In genomic region chr5:93043688-93044583, GRCm38 (mm10) we compare ENCODE assay signal across 9 mouse cellular contexts. TPM values are rescaled to one million over a fixed set of nuclear protein-coding genes. Genes with fewer than 3 reads are reported as not detected.
DNase-seq lines count a peak whose midpoint lies in the region; ATAC-seq and TF ChIP-seq lines count a peak whose summit lies in the region.
"Had no signal": no experiment of that assay in that cellular context is flagged by ENCODE, and none has a peak within 500 bp of the region (broad histone marks: within the 10 kb centered on the region; RNA-seq: fewer than 3 reads in every experiment).

No protein-coding gene starts in this region.

- ATAC-seq in heart, embryonic 13.5 days (ENCODE audit: extremely low read depth, insufficient number of reproducible peaks, low FRiP score, low TSS enrichment) = no peak
- 0 out of 2 replicates have a peak, but pooled peaks have one; percentile 11 for ATAC-seq in hindbrain, embryonic 13.5 days (ENCODE audit: low FRiP score)
- no peak for ATAC-seq in liver, embryonic 12.5 days
- ATAC-seq in CD4-positive, CD25-positive, alpha-beta regulatory T cell, adult 4 months = no peak

- no peak overlapping the region for H3K27ac ChIP-seq in heart, embryonic 13.5 days (replicated peaks)
- H3K27ac ChIP-seq in hindbrain, embryonic 13.5 days = no peak overlapping the region
- no peak overlapping the region for H3K27ac ChIP-seq in liver, embryonic 12.5 days
- H3K27ac ChIP-seq in small intestine, adult 2 months (ENCODE audit: insufficient read depth, low read depth, low read length) = peak overlapping the region; percentile 95

- H3K9me3 ChIP-seq in heart, embryonic 13.5 days = no peaks in the 10 kb centered on the region
- H3K9me3 ChIP-seq in hindbrain, embryonic 13.5 days = no peaks in the 10 kb centered on the region
- H3K9me3 ChIP-seq in liver, embryonic 12.5 days (replicated peaks) = no peaks in the 10 kb centered on the region

- no peaks in the 10 kb centered on the region for H3K36me3 ChIP-seq in heart, embryonic 13.5 days
- H3K36me3 ChIP-seq in hindbrain, embryonic 13.5 days = no peaks in the 10 kb centered on the region
- H3K36me3 ChIP-seq in liver, embryonic 12.5 days = no peaks in the 10 kb centered on the region
- H3K36me3 ChIP-seq in small intestine, adult 2 months (ENCODE audit: control insufficient read depth, insufficient read depth, low read length) = no peaks in the 10 kb centered on the region
- H3K36me3 ChIP-seq: G1E had no signal

- no peak for TF ChIP-seq POLR2A in small intestine, adult 2 months (IDR thresholded peaks at IDR 0.05; ENCODE audit: low read depth, low read length)

- no peak for DNase-seq in heart, postnatal 25 days (ENCODE audit: low spot score)
- DNase-seq in cerebellum, postnatal 10 days = peak; percentile 61 to 65
- no peak for DNase-seq in left cerebral cortex, postnatal 14 days (ENCODE audit: low spot score in 2 of 2)

- H3K4me1 ChIP-seq in heart, embryonic 13.5 days = peaks cover 23% of the 10 kb centered on the region
- peaks cover 23% of the 10 kb centered on the region for H3K4me1 ChIP-seq in hindbrain, embryonic 13.5 days (replicated peaks)
- H3K4me1 ChIP-seq in liver, embryonic 12.5 days = peaks cover 16% of the 10 kb centered on the region; the same call in 1 of the 2 replicates
- peaks cover 6% of the 10 kb centered on the region for H3K4me1 ChIP-seq in small intestine, adult 2 months (ENCODE audit: control insufficient read depth, insufficient read depth, insufficient read length, low read length)

- 3% methylated on average over 69 of the region's 69 CpGs for WGBS in heart, embryonic 13.5 days
- 2% methylated on average over 69 of the region's 69 CpGs for WGBS in hindbrain, embryonic 13.5 days
- WGBS in liver, embryonic 12.5 days (ENCODE audit: insufficient replicate concordance) = 3% methylated on average over 69 of the region's 69 CpGs
- WGBS in small intestine, adult 2 months = 3% methylated on average over 69 of the region's 69 CpGs

- intact Hi-C loops in heart, postnatal 25 days (cut with DNase I) = no loop called here
- intact Hi-C loops in left cerebral cortex, postnatal 14 days (cut with DNase I) = no loop called here

- H3K27me3 ChIP-seq in heart, embryonic 13.5 days (replicated peaks) = peaks cover 76% of the 10 kb centered on the region
- H3K27me3 ChIP-seq in hindbrain, embryonic 13.5 days = peaks cover 78% of the 10 kb centered on the region
- peaks cover 70% of the 10 kb centered on the region for H3K27me3 ChIP-seq in liver, embryonic 12.5 days (replicated peaks)
- H3K27me3 ChIP-seq in small intestine, adult 2 months (ENCODE audit: control insufficient read depth, insufficient read depth, low read length) = no peaks in the 10 kb centered on the region; the same call in 1 of the 2 replicates

- peak overlapping the region; percentile 68 for H3K4me3 ChIP-seq in heart, embryonic 13.5 days
- H3K4me3 ChIP-seq in hindbrain, embryonic 13.5 days = peak overlapping the region; percentile 54
- H3K4me3 ChIP-seq in liver, embryonic 12.5 days = peak overlapping the region; percentile 46
- H3K4me3 ChIP-seq in small intestine, adult 2 months (ENCODE audit: low read depth, low read length) = peak overlapping the region; percentile 86

- peak overlapping the region; percentile 99 for H3K4me2 ChIP-seq in heart, embryonic 13.5 days
- H3K4me2 ChIP-seq in hindbrain, embryonic 13.5 days = peak overlapping the region; percentile 97
- peak overlapping the region; percentile 62 for H3K4me2 ChIP-seq in liver, embryonic 12.5 days

- H3K9ac ChIP-seq in heart, embryonic 13.5 days = peak overlapping the region; percentile 75
- peak overlapping the region; percentile 68 for H3K9ac ChIP-seq in hindbrain, embryonic 13.5 days
- no peak overlapping the region for H3K9ac ChIP-seq in liver, embryonic 12.5 days

- TF ChIP-seq CTCF in small intestine, adult 2 months (IDR thresholded peaks at IDR 0.05; ENCODE audit: extremely low read depth, insufficient read length, insufficient replicate concordance, low read depth, low read length) = 0 out of 2 replicates have a peak, but pooled peaks have one; percentile 11

RNA-seq across cellular contexts. Expression of gene Sowahb, which starts 0.9 kb away (rescaled TPM):
- 0.08 TPM in 1 of 2 replicates, not detected in the other for polyA plus RNA-seq in heart, embryonic 13.5 days (2015; fragmentation: Nextera tagmentation; extraction: Ambion mirVana)
- not detected for total RNA-seq in heart, postnatal 25 days (2021)
- not detected in 2 replicates for polyA plus RNA-seq in hindbrain, embryonic 13.5 days (2015; fragmentation: Nextera tagmentation; extraction: Ambion mirVana)
- 0.36 and 0.50 TPM in 2 replicates for polyA plus RNA-seq in liver, embryonic 12.5 days (2016; fragmentation: Nextera tagmentation; extraction: Ambion mirVana)
- polyA plus RNA-seq in small intestine, adult 2 months (2012; rRNA removed) = 15.4 and 33.6 TPM in 2 replicates
- polyA plus RNA-seq in CD4-positive, CD25-positive, alpha-beta regulatory T cell, adult 4 months (2017; shearing (Covaris generic)) = not detected
- total RNA-seq in left cerebral cortex, postnatal 14 days (2021) = 1 to 10 TPM; 5.2 to 6.8 TPM
- polyA plus RNA-seq: G1E had no signal

RNA-seq across cellular contexts. Expression of gene Sept11, which starts 49.3 kb away (rescaled TPM):
- 82.0 and 82.4 TPM in 2 replicates for polyA plus RNA-seq in heart, embryonic 13.5 days (2015; fragmentation: Nextera tagmentation; extraction: Ambion mirVana)
- total RNA-seq in heart, postnatal 25 days (2021) = 10 to 100 TPM; 35.0 to 35.2 TPM
- 165 and 171 TPM in 2 replicates for polyA plus RNA-seq in hindbrain, embryonic 13.5 days (2015; fragmentation: Nextera tagmentation; extraction: Ambion mirVana)
- 57.6 and 59.0 TPM in 2 replicates for polyA plus RNA-seq in liver, embryonic 12.5 days (2016; fragmentation: Nextera tagmentation; extraction: Ambion mirVana)
- 7.0 and 12.9 TPM in 2 replicates for polyA plus RNA-seq in small intestine, adult 2 months (2012; rRNA removed)
- polyA plus RNA-seq in CD4-positive, CD25-positive, alpha-beta regulatory T cell, adult 4 months (2017; shearing (Covaris generic)) = 10 to 100 TPM; 31.6 to 40.2 TPM
- 100 to 1,000 TPM; 201 to 209 TPM for total RNA-seq in left cerebral cortex, postnatal 14 days (2021)

Comparison
In these comparisons a context has a peak if more than half of its experiments do, and no peak if none do; other contexts are left out.
1. DNase-seq: peak in cerebellum, postnatal 10 days (2 of 2); none in heart, postnatal 25 days (single experiment) and left cerebral cortex, postnatal 14 days (0 of 2).
2. RNA of gene Sowahb, which starts 0.9 kb away (polyA plus RNA-seq): 15.4 to 33.6 TPM in small intestine, adult 2 months; 0.36 to 0.50 TPM in liver, embryonic 12.5 days, 0.08 TPM in heart, embryonic 13.5 days, not detected in hindbrain, embryonic 13.5 days and not detected in CD4-positive, CD25-positive, alpha-beta regulatory T cell, adult 4 months; every median in the first group is over 10 times any median in the second.
3. Peak in every context shown above with its lines, with median percentiles within 50 percentile points of each other: H3K4me2 ChIP-seq and H3K4me3 ChIP-seq.